Mouse (Mus musculus) small intestine, adult 2 months (tissue): ENCODE results near the gene Nr3c2. TPM values are rescaled to one million over a fixed set of nuclear protein-coding genes. Genes with fewer than 3 reads are reported as not detected.
A peak's percentile ranks its signal among the peaks of the same experiment; 100 is the strongest.

Experiments
- H3K27ac ChIP-seq: fragments of 200-500 bp; 2 replicates; pipeline ENCODE4 v1.5.1; 2012; ENCODE audit warnings: low read depth, low read length, control low read depth, inconsistent platforms; ENCODE audit not compliant: insufficient read depth
- H3K27me3 ChIP-seq: fragments of 200-500 bp; 2 replicates; pipeline ENCODE4 v1.6.1; 2012; ENCODE audit warnings: mild to moderate bottlenecking, moderate library complexity, low read length, inconsistent platforms; ENCODE audit not compliant: control insufficient read depth, insufficient read depth
- H3K36me3 ChIP-seq: fragments of 200-500 bp; 2 replicates; pipeline ENCODE4 v1.6.1; 2012; ENCODE audit warnings: mild to moderate bottlenecking, low read length, control low read depth, inconsistent platforms; ENCODE audit not compliant: control insufficient read depth, insufficient read depth
- H3K4me1 ChIP-seq: fragments of 200-500 bp; 2 replicates; pipeline ENCODE4 v1.6.1; 2012; ENCODE audit warnings: low read length, inconsistent platforms, mixed read lengths; ENCODE audit not compliant: control insufficient read depth, insufficient read depth, insufficient read length
- H3K4me3 ChIP-seq: fragments of 200-500 bp; 2 replicates; pipeline ENCODE4 v1.5.1; 2012; ENCODE audit warnings: low read depth, mild to moderate bottlenecking, control low read depth, inconsistent platforms, low read length, moderate library complexity
- CTCF ChIP-seq: fragments of 200-500 bp; IDR thresholded peaks from 2 replicates; pipeline ENCODE4 v1.5.1; 2012; ENCODE audit warnings: low read depth, mild to moderate bottlenecking, control low read depth, inconsistent platforms, low read length, moderate library complexity, mixed read lengths; ENCODE audit not compliant: insufficient replicate concordance, insufficient read length; ENCODE audit errors: extremely low read depth
- POLR2A ChIP-seq: fragments of 200-500 bp; IDR thresholded peaks from 2 replicates; pipeline ENCODE4 v1.6.1; 2012; ENCODE audit warnings: low read depth, mild to moderate bottlenecking, control low read depth, inconsistent platforms, low read length, moderate library complexity
- WGBS: fragments of 180-500 bp; shearing (Covaris S2); methylation state at CpG from one replicate; pipeline ENCODE4 v1.1.7; 2018; 5-methylcytosine and 5-hydroxymethylcytosine counted together
- polyA plus RNA-seq: library from polyadenylated mRNA; depleted of rRNA; stranded (reverse); fragments of >200 nt; gene quantifications from 2 replicates; pipeline ENCODE4 v1.2.3, GENCODE M21; 2012

Nr3c2 gene
- polyA plus RNA-seq, 1 experiment, result 12.0 TPM

GRCm38 (mm10) chr8:77012641-77013040, 113.4 kb downstream of the Nr3c2 start:
- H3K4me3 ChIP-seq, result no peak overlapping the region
- 85% methylated on average over 6 of the region's 6 CpGs for WGBS
- peaks cover 3% of the 10 kb centered on the region; the same call in 1 of the 2 replicates for H3K4me1 ChIP-seq
- H3K27me3 ChIP-seq, result no peaks in the 10 kb centered on the region
- H3K27ac ChIP-seq, result no peak overlapping the region
- no peaks in the 10 kb centered on the region for H3K36me3 ChIP-seq
- no peak for TF ChIP-seq POLR2A
- TF ChIP-seq CTCF, result no peak

GRCm38 (mm10) chr8:77016713-77017112, 117.5 kb downstream of the Nr3c2 start:
- TF ChIP-seq POLR2A (no peak), CTCF (peak; percentile 44; the same call in 1 of the 2 replicates)
- WGBS, result 96% methylated on average over 3 of the region's 3 CpGs
- Histone ChIP-seq H3K4me3 (no peak overlapping the region), H3K27me3 (no peaks in the 10 kb centered on the region), H3K4me1 (peaks cover 3% of the 10 kb centered on the region; the same call in 1 of the 2 replicates), H3K27ac (no peak overlapping the region), H3K36me3 (no peaks in the 10 kb centered on the region)

DNA sequence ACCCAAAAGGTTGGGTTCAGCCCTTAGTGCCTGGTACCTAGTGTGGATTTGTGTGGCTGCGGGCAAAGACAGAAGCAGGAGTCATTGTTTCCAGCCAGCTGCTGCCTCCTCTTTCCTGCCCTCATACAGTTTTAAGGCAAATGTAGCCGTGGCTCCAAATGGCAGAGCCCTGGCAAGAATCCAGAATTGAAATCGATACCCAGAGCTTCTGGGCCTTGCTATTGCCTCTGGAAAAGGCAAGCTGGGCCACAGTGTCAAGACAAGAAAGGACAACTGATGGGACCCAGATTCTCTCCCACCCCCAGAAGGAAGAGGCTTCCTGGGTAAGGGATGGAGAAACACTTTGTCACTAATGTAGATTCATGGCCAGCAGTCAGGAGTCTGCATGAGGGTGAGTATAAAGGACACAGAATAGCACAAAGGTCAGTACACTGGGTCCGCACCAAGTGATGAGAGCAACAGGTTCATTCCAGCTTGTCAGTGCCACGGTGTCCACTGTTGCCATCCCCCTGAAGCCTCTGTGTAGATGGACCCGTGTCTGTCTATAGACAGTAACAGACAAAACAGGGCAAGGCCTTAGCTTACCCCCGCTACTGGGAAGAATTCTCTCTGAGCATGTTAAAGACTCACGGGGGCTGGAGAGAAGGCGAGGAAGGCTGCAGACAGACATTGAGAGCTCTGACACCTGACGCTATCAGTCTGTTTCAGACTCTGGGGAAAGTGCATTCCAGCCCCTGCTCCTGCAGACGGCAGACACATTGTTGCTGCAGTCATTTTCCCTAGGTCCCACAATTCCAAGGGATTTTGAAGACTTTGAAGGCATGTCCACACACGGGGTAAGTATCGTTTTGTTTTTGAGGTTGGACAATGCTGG, 124.8 kb downstream of the Nr3c2 start:
- H3K36me3 ChIP-seq, result no peaks in the 10 kb centered on the region
- no peaks in the 10 kb centered on the region for H3K27me3 ChIP-seq
- no peak overlapping the region for H3K27ac ChIP-seq
- H3K4me1 ChIP-seq, result no peaks in the 10 kb centered on the region
- TF ChIP-seq CTCF (no peak), POLR2A (no peak)
- no peak overlapping the region for H3K4me3 ChIP-seq
- WGBS, result 85% methylated on average over 13 of the region's 13 CpGs

DNA sequence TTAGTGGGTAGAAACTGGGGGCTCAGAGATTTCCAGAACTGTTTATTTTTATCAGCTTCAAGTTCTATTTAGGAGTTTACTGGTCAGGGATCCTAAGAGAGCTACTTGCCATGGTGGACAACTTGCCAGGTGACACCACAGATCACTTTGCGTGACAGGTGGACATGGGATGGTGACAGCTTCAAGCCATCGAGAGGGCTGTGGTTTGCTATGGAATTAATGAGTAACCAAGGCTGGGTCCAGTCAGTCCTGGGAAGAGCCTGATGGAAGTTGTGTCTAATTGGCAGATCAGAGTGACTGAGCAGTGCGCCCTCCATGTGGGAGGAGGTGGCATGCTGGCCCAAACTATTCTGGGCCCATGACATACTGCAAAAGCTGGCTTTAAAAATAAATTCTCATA, 132.0 kb downstream of the Nr3c2 start:
- TF ChIP-seq POLR2A (no peak), CTCF (no peak)
- Histone ChIP-seq H3K27me3 (no peaks in the 10 kb centered on the region), H3K36me3 (no peaks in the 10 kb centered on the region), H3K27ac (no peak overlapping the region), H3K4me1 (no peaks in the 10 kb centered on the region; the same call in 1 of the 2 replicates), H3K4me3 (no peak overlapping the region)
- WGBS, result 48% methylated on average over 3 of the region's 3 CpGs

- Histone ChIP-seq H3K4me3 (no peak overlapping the region), H3K27ac (no peak overlapping the region), H3K36me3 (no peaks in the 10 kb centered on the region), H3K4me1 (no peaks in the 10 kb centered on the region; the same call in 1 of the 2 replicates), H3K27me3 (no peaks in the 10 kb centered on the region)
- 28% methylated on average over 3 of the region's 3 CpGs for WGBS
- TF ChIP-seq CTCF (no peak), POLR2A (no peak)
Observed at GRCm38 (mm10) chr8:77033706-77034464, 134.6 kb downstream of the Nr3c2 start.

- Histone ChIP-seq H3K4me1 (no peaks in the 10 kb centered on the region; the same call in 1 of the 2 replicates), H3K27ac (no peak overlapping the region), H3K4me3 (no peak overlapping the region), H3K27me3 (no peaks in the 10 kb centered on the region), H3K36me3 (no peaks in the 10 kb centered on the region)
- WGBS, result 75% methylated on average over 7 of the region's 7 CpGs
- TF ChIP-seq POLR2A, result no peak
- TF ChIP-seq CTCF, result no peak
Observed at GRCm38 (mm10) chr8:77034465-77034829, 135.2 kb downstream of the Nr3c2 start.

GRCm38 (mm10) chr8:77041214-77041613, 142.0 kb downstream of the Nr3c2 start:
- no peak for TF ChIP-seq CTCF
- no peak for TF ChIP-seq POLR2A
- H3K36me3 ChIP-seq, result no peaks in the 10 kb centered on the region; the same call in 1 of the 2 replicates
- 95% methylated on average over 5 of the region's 5 CpGs for WGBS
- H3K4me3 ChIP-seq, result no peak overlapping the region
- H3K27me3 ChIP-seq, result no peaks in the 10 kb centered on the region
- H3K4me1 ChIP-seq, result peaks cover 12% of the 10 kb centered on the region
- H3K27ac ChIP-seq, result no peak overlapping the region
